Mouse (Mus musculus) mouse trophoblast stem cell (cell line): ENCODE results near the gene Kif3a.
"Not testable (repeated sequence)": the region's sequence is repeated elsewhere in the genome, so short reads cannot be mapped to it uniquely, and the experiment has no call there.

Experiments used
- in situ Hi-C, 2 experiments: fragments of 300-500 bp; cut with MseI, MboI; formaldehyde crosslinking; loops; 2 replicates in 1 of 2; 3 replicates in 1 of 2; pipeline ENCODE4 v1.15.1; 2025

The Kif3a gene

DNA sequence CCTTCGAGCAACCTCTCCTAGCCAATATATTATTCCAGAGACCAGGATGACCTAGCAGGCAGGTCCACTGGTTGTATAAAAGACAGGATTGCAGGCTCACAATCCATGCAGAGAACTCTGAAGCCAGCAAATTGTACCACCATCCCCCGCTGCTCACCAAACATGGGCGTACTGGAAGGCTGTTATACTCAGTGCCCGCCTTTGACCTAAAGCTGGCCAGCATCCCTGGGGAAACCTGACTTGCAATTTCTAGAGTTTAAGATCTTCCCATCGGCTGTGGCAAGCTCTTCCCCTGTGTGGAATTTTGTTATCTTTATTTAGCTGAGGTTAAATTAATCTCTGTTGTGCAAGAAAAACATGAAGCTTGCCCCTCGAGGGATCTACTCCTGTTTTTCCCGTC lies 24.2 kb upstream of the Kif3a start:
- in situ Hi-C loops: no loop called here

DNA sequence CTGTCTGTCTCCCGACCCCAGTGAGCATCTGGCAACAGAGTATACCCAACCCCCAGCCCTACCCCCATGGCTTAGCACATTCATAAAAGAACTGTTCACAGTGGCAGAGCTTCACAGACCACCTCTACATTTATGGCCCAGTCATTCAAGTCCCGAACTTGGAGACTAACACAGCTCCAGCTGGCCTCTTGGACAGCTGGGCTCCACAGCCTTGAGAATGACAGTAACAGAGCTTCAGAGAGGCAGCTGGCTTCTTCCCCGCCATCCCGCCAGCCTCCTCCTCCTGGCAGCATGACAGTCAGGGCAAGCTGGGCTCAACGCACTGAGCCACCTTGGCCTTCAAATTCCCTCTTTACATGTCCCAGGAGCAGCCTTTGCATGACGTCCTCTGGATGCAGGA lies 20.9 kb upstream of the Kif3a start:
- in situ Hi-C loops: no loop called here

DNA sequence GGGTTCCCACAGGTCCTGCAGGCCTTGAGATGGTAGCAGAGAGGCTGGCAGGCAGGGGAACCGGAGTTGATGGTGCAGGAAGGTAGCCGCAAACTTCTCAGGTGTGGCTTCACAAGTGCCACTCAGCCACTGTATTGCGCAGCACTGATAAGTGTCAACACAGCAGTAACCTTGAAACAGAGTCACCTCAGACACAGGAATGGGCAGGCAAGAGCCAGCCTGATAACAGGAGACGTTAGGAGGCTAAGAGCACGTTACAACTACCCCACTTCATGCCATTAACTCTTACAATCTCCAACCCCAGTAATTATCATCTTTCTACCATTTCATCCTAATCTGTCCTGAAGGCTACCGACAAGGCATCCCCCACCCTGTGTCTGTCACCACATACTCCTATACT lies 19.6 kb upstream of the Kif3a start:
- in situ Hi-C loops: no loop called here

DNA sequence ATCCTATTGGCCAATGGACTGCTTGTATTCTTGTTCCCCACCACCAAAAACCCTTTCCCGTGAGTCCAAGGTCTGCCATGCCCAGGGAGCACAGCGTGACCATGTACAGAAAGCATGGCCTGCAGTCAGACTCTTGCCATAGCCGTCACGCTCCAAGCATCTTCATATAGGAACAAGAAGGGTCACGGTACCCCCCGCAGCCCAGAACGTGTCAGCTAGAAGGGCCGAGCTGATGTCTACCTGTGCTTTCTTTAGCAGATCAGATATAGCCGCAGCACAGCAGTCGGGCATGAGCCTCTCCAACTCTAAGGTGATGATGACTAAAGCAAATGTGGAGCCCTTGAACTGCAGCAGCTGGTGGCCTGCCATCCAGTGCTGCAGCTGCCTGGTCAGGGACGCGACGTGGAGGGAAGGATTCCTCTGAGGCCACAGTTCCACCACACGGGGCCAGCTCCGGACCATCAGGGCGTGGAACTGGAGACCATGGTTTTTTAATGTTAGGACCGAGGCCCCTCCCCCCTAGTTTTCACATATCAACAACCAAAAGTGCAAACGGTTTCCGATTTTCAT lies 19.1 kb upstream of the Kif3a start:
- in situ Hi-C loops: no loop called here

DNA sequence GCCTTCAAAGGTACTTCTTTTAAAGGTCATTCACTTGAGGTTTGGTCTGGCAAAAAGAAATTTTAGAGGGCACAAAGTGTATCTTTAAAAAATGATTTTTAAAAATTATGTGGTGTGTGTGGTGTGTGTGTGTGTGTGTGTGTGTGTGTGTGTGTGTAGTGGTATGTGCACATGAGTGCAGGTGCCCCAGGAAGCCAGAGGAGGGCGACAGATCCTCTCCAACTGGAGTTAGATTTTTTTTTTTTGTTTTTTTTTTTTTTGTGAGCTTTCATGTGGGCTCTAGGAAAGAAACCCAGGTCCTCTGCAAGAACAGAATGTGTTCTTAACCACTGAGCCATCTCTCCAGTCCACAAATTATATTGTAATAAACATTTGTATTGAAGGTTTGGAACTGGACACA lies 16.5 kb upstream of the Kif3a start:
- in situ Hi-C loops: no loop called here

DNA sequence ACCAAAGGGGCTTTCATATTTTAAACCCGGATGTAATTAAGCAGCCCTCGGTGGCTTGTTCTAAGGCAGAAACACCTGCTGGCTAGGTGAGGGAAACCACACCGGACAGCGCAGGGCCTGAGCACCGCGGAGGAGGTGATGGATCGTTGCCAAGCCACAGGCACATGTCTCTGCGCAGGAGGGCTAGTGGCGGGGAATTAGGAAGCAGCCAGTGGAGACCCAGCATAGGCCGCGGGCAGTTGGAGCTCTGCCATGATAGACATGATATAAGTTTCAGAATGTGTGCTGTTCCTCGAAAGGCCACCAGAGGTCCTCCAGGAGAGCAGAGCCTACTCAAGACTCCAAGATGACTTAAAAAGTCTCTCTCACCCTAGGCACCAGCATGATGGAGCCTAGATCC lies 15.4 kb upstream of the Kif3a start:
- in situ Hi-C loops: no loop called here

DNA sequence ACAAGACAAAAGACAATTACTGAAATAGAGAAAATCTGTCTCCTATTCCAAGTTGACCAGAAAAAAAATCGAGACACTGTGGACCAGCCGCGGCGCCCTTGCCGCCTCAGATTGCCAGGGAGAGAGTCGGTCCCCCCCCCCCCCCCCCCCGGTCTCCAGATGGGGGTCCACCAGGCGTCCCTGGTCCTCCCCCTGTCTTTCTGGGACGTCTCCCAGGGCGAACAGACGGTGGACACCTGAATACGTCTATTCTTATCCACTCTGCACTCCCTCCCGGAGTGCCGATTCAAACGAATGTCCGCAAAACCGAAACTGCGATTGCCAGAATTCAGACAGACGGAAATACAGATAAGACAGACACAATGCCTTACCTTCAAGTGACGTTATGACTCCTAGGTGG lies 10.7 kb upstream of the Kif3a start:
- in situ Hi-C loops: not testable (repeated sequence)

DNA sequence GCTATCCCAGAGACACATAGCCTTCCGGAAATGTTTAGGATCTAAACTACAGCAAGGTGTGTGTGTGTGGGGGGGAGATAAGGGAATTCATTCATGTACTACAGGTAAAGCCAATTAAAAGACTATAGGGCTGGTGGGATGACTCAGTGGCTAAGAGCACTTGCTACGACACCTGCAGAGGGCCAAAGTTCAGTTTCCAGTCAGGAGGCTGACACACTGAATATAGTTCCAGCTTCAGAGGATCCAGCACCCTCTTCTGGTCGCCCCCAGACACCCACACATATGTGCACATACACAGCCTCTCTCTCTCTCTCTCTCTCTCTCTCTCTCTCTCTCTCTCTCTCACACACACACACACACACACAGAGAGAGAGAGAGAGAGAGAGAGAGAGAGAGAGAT lies 9.2 kb upstream of the Kif3a start:
- in situ Hi-C loops: not testable (repeated sequence)

DNA sequence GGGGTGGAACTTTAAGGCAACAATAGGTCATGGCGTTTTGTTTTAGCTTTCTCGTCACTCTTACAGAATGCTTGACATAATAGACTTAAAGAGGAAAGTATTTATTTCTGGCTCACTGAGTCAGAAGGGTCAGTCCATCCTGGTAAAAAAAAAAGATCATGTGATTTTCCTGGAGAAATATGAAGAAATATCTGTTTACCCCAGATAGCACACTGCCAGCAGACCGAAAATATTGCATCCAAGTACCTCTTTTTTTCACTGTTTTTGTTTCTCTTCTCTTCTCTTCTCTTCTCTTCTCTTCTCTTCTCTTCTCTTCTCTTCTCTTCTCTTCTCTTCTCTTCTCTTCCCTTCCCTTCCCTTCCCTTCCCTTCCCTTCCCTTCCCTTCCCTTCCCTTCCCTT lies 7.2 kb upstream of the Kif3a start:
- in situ Hi-C loops: not testable (repeated sequence)

DNA sequence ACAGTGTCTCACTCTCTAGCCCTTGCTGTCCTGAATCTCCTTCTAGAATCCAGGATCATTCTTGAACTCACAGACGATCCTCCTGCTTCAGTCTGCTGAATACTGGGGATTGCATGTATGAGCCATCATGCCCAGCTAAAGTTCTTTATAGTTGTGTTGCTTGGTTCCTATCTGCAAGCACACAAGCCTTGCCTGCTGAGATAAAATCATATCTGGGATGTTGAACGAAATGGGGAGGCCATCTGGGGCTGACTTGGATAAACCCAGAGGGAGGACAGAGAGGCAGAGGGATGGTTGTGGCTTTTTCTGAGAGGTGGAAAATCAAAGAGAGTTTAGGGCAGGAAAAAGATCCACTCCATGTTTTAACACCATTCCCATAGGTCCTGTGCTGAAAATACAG lies 5.2 kb upstream of the Kif3a start:
- in situ Hi-C loops: no loop called here

DNA sequence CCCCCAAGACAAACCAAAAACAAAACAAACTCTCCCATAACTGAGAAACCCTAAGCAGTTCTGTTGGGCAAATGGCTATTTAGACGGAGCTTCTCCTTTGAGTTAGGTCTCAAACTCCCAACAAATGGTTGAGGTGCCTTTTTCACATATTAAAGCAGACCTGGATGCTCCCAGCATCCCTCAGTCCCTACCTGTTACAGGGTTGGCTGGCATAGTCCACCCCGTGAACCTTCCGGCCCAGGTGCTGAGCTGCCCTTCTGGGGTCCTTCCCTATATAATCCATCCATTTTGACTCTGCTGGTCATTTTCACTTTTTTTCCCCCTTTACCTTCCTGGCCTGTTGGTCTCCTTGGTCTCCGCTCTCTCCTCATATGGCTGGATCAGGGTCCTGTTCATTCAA lies 533 bp upstream of the Kif3a start:
- in situ Hi-C loops: no loop called here

DNA sequence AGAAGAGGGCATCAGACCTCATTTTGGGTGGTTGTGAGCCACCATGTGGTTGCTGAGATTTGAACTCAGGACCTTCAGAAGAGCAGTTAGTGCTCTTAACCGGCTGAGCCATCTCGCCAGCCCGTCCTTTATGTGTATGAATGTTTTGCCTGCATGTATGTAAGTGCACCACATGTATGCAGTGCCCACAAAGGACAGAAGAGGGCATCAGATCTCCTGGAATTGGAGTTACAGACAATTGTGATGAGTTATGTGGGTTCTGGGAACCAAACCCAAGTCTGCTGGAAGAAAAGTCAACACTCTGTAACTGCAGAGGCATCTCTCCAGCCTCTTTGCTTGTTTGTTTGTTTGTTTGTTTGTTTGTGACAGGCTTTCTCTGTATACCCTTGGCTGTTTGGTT lies 13.4 kb downstream of the Kif3a start:
- in situ Hi-C loops: no loop called here

DNA sequence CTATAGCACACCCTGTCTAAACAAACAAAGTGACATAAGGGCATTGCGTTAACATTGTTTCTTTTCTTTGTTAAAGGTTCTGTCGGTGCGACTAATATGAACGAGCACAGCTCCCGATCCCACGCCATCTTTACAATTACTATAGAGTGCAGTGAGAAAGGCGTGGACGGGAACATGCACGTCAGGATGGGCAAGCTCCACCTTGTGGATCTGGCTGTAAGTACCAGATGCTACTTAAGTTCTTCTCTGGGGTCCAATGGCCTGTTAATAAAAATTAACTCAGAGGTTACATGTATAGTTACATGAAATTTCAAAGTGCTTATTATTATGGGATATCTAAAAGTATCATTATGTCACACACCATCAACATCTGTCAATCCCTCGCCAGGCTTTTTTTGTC lies 16.0 kb downstream of the Kif3a start:
- in situ Hi-C loops: no loop called here

DNA sequence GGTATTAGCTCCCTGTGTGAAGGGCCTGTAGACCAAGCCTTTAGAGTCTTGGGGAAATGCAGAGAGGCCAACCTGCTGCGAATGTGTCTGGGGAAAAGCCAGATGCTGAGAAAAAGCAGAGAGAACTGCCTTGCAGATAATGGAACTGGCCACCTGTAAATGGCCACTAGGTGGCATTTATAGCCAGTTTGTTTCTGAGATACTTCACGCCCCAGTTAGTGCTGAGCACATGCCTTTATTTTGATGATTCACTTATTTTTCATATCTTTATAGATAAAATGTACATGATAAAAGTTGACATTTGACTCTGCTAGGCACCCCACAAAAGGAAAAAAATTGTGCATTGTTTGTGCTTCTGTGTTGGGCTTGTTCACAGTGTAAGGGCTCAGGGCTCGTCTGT lies 17.7 kb downstream of the Kif3a start:
- in situ Hi-C loops: no loop called here

DNA sequence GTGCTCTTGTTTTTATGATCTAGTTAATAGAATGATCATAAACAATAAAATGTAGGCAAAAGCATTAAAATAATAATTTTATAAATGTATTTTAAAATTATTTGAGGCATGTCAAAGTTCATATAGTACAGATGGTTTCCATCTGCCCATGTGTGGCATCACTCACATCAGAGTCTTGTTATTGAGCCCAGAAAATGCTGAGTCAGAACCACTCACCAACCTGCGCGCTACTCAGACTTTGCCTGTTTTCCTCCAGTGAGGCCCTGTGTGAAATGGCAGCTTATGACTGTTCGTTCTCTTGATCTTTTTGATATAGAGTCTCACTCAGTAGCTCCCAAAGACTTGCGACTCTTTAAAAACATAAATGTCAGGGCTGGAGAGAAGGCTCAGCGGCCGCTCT lies 18.3 kb downstream of the Kif3a start:
- in situ Hi-C loops: no loop called here

DNA sequence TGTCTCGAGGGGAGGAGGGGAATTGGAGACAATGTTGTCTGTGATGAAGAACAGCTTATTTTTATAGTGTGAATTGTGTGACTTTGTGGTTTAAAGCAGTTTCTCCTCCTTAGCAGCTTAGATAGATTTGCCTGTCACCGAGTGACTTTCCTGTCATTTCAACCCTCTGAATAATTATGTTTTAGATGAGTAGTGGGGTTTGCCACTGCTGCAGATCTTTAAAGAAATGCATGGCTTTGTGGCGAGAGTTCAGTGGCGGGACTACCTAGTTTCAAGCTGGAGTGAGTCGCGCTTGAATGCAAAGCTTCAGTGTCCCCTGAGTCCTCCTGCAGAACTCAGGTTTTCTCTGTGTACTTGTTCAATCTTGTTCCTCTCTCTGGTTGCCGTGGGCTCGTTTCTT lies 21.1 kb downstream of the Kif3a start:
- in situ Hi-C loops: no loop called here

DNA sequence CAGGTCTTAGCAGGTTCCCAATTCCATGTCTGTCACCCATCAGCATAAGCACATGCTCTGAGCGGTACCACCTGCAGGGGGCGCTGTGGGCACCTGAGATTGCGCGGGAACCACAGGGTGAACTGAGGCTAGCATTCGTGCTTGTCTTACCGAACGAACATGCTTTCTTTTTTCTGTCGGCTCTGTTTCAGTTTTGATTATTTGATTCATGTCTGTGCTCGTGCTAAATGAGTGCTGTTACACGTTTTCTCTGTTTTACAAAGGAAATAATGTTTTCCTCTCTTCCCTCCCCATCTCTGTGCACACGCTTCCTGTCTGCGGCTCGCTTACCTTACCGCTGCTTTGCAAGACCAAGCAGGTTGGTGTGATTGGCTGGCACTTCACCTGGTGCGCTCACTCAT lies 23.2 kb downstream of the Kif3a start:
- in situ Hi-C loops: no loop called here

DNA sequence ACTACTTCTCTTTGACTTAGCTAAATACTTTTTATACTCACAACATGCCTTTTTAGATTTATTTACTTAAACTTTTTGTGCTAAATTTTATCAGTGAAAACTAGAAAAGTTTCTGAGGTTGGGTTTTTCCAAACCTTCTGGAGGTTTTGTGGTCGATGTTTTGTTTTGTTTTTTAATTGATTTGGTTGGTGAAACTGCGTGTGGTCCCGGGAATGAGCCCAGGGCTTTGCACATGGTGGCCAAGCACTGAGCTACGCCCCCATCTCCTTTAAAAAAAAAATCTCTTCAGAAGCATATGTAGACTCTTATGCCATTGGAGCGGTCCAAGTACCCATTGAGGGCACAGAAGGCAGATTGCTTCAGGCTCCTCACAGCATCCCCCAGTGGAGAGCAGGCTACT lies 23.9 kb downstream of the Kif3a start:
- in situ Hi-C loops: no loop called here

DNA sequence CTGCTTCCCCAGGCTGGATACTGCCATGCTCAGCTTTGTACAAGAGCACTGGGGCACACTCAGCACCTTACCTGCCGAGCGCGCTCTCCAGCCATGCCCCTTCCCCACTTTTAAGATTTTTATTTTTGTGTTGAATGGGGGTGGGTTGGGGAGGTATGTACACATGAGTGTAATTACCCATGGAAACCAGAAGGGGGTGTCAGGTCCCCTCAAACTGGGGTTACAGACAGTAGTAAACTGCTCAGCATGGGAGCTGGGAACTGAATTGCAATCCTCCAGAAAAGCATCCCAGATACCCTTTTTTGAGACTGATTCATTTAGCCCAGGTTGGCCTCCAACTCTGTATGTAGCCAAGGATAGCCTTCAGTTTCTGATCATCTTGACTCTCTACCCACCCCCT lies 37.8 kb downstream of the Kif3a start:
- in situ Hi-C loops: no loop called here

DNA sequence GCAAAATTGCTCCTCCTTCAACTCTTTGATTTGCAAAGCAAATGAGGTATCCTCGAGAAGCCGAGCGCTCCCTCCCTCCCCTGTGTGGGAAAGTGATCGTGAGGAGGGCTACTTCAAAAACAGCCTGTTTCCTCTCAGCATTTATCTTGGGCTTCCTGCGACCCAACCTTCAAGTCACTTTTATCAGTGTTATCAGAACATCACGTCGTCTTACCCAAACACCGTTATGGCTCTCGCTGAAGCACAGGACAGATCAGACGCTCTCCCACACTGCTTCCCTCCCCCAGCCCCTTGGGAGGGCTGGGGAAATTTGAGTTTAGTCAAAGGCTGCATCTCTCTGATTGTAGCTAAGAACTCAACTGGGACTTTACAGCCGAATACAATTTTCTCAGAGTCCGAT lies 38.4 kb downstream of the Kif3a start:
- in situ Hi-C loops: no loop called here

DNA sequence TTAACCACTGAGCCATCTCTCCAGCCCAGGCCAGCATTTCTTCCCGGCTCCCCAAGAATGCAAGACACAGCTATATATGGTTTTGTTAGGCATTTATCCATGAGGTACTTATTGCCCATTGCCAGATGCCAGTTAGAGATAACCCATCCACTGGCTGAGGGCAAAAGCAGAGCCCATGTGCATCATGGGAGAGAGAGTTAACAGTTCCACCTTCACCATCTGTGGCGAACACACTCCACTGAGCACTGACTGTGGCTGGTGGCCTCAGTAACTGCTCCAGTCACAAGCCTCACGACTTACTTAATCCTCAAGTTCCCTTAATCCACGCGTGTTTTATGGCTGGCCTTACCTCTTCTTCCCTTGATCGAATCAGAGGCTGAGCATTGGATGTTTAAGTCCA lies 42.1 kb downstream of the Kif3a start:
- in situ Hi-C loops: no loop called here

DNA sequence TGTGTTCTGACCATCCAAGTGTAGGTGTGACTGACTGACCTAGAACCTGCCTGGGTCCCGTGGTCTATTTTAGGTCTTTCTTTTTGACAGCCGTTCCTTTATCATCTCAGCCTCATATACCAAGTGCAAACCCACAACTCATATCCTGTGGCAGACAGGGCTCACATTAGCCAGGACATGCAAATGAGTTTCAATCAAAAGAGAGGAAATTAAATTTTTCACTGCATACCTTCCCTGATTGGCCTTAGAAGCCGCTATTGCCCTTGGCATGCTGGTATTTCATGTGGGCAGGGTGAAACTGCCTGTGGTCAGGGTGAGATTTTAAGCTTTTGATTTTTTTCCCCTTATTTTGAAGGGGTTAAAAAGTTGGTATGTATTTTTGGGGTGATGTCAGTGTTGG lies 42.5 kb downstream of the Kif3a start:
- in situ Hi-C loops: no loop called here

DNA sequence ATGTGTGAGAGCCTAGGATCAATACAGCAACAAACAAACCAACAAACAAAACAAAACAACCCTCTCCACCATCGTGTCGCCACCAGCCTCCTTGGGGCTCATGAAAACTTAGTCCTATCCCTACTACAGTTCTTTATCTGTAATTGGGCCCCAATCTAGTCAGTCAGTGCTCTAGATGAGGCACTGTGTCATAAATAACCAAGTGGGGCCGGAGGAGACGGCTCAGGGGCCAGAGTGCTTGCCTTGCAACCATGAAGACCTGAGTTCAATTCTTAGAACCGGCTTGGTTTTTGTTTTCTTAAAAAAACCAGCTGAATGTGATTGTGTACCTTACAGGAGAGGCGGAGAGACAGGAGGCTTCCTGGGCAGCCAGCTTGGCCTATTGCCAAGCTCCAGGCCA lies 48.0 kb downstream of the Kif3a start:
- in situ Hi-C loops: no loop called here

DNA sequence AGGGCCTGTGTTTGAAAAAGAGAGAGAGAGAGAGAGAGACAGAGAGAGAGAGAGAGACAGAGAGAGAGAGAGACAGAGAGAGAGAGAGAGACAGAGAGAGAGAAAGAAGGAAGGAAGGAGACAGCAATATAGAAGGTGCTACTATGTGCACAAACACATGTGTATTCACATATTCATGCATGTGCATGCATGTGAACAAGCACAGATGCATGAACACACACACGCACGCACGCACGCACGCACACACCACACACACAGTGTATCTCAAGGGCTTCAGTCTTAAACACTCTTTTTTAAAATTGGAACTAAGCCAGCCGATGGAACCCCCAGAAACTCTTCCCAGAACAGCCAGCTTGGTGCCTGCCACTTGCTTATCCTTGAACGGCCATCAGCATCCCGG lies 48.4 kb downstream of the Kif3a start:
- in situ Hi-C loops: no loop called here
